Mouse (Mus musculus): Measurements from ENCODE around the gene Tulp2. TPM values are rescaled to one million over a fixed set of nuclear protein-coding genes. Genes with fewer than 3 reads are reported as not detected.

Tulp2 gene
- polyA plus RNA-seq, 1 experiment from 2014 or later: 1.5 TPM

DNA sequence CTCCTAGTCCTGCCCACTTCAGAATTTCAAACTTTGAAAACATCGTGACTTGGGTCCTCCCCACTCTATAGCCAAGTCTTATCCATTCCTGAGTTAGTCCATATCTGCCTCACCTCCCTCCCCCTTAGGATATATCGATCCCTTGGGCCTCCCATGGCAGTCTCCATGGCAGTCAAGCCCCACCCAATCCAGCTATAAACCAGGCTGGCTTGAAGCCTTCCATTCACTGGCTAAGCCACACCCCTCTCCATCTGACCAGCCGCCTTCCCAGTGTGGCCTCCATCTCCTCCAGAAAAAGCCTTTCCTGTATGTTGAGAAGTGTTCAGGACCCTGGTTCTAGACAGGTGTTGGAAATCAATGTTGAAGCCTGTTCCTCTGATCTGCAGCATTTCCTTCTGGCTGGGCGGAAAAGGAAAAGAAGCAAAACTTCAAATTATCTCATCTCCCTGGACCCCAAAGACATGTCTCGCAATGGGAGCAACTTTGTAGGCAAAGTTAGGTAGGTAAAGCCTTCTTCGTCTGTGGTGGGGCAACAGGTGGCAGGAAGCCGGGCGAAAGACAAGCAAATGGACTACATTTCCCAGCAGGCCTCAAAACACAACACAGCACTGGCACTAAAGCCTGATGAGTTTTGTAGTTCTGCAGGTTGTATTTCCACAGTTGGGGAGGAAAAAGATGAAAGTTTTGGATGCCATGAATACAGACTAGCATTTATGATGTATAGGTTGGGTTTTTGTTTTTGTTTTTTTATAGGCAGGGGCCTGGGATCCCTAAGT lies 37.9 kb downstream of the Tulp2 start:
- H3K27me3 ChIP-seq (ENCODE audit: control insufficient read depth, insufficient read depth, low read length): no peaks in the 10 kb centered on the region
- H3K9me3 ChIP-seq (replicated peaks; ENCODE audit: control insufficient read depth, low read length): no peaks in the 10 kb centered on the region
- H3K27ac ChIP-seq (ENCODE audit: low read depth, low read length): no peak overlapping the region
- H3K9ac ChIP-seq (ENCODE audit: low read depth, low read length): no peak overlapping the region
- WGBS (ENCODE audit: insufficient replicate concordance): 71% methylated on average over 8 of the region's 8 CpGs
- ATAC-seq (replicated peaks; ENCODE audit: insufficient number of reproducible peaks, low FRiP score, low TSS enrichment): no peak
- H3K36me3 ChIP-seq (ENCODE audit: control insufficient read depth, insufficient read depth, low read length): no peaks in the 10 kb centered on the region
- H3K4me1 ChIP-seq (ENCODE audit: control insufficient read depth, insufficient read depth, low read length): peaks cover 12% of the 10 kb centered on the region
- H3K4me3 ChIP-seq (ENCODE audit: low read depth, low read length): no peak overlapping the region
- H3K4me2 ChIP-seq: no peak overlapping the region

DNA sequence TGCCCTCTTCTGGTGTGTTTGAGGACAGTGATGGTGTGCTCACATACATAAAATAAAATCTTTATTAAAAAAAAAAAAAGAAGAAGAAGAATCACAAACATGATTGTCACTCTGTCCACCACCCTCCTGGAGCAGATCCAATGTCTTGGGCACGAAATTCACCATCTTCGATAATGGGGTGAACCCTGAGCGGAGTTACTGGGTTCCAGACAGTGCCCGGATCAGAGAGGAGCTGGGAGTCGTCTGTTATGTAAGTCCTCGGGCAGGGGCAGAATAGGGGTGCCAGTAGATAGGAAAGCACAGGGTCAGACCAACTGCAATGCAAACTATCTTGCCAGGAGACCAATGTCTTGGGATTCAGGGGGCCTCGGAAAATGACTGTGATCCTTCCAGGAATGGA lies 38.9 kb downstream of the Tulp2 start:
- no peak for ATAC-seq (replicated peaks; ENCODE audit: insufficient number of reproducible peaks, low FRiP score, low TSS enrichment)
- H3K9ac ChIP-seq (ENCODE audit: low read depth, low read length): no peak overlapping the region
- no peak overlapping the region for H3K27ac ChIP-seq (ENCODE audit: low read depth, low read length)
- H3K9me3 ChIP-seq (replicated peaks; ENCODE audit: control insufficient read depth, low read length): no peaks in the 10 kb centered on the region
- H3K27me3 ChIP-seq (ENCODE audit: control insufficient read depth, insufficient read depth, low read length): no peaks in the 10 kb centered on the region
- H3K4me2 ChIP-seq: no peak overlapping the region
- peaks cover 18% of the 10 kb centered on the region for H3K4me1 ChIP-seq (ENCODE audit: control insufficient read depth, insufficient read depth, low read length)
- no peaks in the 10 kb centered on the region for H3K36me3 ChIP-seq (ENCODE audit: control insufficient read depth, insufficient read depth, low read length)
- no peak overlapping the region for H3K4me3 ChIP-seq (ENCODE audit: low read depth, low read length)
- WGBS (ENCODE audit: insufficient replicate concordance): 90% methylated on average over 7 of the region's 7 CpGs

DNA sequence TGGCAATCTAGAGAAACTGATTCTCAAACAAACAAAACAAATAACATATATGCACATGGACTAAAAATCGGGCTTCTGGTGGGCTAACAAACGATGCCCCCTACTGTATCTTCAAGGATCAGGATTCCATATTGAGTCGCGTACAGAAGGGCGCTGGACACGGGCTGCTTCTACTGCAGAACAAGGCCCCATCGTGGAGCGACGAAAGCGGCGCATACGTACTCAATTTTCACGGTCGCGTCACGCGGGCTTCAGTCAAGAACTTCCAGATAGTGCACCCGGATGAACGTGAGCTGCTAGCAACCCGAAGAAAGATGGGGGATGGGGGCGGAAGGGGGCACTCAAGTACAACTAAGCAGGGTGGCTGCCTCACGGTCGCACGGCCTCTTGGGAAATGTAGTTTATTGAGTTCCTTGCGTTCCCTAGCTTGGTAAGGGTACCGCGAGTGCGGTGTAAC lies 40.1 kb downstream of the Tulp2 start:
- WGBS (ENCODE audit: insufficient replicate concordance): under 1% methylated on average over 28 of the region's 28 CpGs

DNA sequence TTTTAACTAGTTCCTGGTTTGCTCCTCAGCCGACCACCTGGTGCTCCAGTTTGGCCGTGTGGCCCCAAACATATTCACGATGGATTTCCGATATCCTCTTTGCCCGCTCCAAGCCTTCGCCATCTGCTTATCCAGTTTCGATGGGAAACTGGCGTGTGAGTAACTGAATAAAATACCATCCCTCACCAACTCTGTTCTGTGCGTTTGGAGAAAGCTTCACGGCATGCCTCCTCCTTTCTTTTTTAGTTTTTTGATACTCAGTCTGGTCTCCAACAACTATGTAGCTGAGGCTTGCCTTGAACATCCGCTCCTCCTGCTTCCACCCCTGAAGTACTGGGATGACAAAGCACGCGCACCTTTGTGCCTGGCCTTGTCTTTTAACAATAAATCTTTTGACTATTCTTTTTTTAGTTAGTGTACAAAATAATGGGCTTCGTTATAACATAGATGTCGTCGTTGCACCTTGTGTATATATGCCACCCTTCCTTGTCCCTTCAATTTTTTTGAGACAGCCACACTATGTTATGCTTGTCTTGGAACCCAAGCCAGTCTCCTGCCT lies 40.6 kb downstream of the Tulp2 start:
- no peak for ATAC-seq (replicated peaks; ENCODE audit: insufficient number of reproducible peaks, low FRiP score, low TSS enrichment)
- no peaks in the 10 kb centered on the region for H3K27me3 ChIP-seq (ENCODE audit: control insufficient read depth, insufficient read depth, low read length)
- H3K27ac ChIP-seq (ENCODE audit: low read depth, low read length): no peak overlapping the region
- H3K9me3 ChIP-seq (replicated peaks; ENCODE audit: control insufficient read depth, low read length): no peaks in the 10 kb centered on the region
- H3K36me3 ChIP-seq (ENCODE audit: control insufficient read depth, insufficient read depth, low read length): no peaks in the 10 kb centered on the region
- WGBS (ENCODE audit: insufficient replicate concordance): 53% methylated on average over 16 of the region's 16 CpGs
- peaks cover 14% of the 10 kb centered on the region for H3K4me1 ChIP-seq (ENCODE audit: control insufficient read depth, insufficient read depth, low read length)
- H3K4me3 ChIP-seq (ENCODE audit: low read depth, low read length): peak overlapping the region; percentile 57
- H3K9ac ChIP-seq (ENCODE audit: low read depth, low read length): peak overlapping the region; percentile 80
- H3K4me2 ChIP-seq: peak overlapping the region; percentile 64

More for the DNA sequence above, 40.1 kb downstream of the Tulp2 start:
- H3K36me3 ChIP-seq (ENCODE audit: control insufficient read depth, insufficient read depth, low read length): no peaks in the 10 kb centered on the region
- H3K27ac ChIP-seq (ENCODE audit: low read depth, low read length): peak overlapping the region; percentile 82
- no peaks in the 10 kb centered on the region for H3K9me3 ChIP-seq (replicated peaks; ENCODE audit: control insufficient read depth, low read length)
- H3K4me3 ChIP-seq (ENCODE audit: low read depth, low read length): peak overlapping the region; percentile 57
- ATAC-seq (replicated peaks; ENCODE audit: insufficient number of reproducible peaks, low FRiP score, low TSS enrichment): no peak
- H3K4me1 ChIP-seq (ENCODE audit: control insufficient read depth, insufficient read depth, low read length): peaks cover 14% of the 10 kb centered on the region
- no peaks in the 10 kb centered on the region for H3K27me3 ChIP-seq (ENCODE audit: control insufficient read depth, insufficient read depth, low read length)
- peak overlapping the region; percentile 80 for H3K9ac ChIP-seq (ENCODE audit: low read depth, low read length)
- peak overlapping the region; percentile 64 for H3K4me2 ChIP-seq

DNA sequence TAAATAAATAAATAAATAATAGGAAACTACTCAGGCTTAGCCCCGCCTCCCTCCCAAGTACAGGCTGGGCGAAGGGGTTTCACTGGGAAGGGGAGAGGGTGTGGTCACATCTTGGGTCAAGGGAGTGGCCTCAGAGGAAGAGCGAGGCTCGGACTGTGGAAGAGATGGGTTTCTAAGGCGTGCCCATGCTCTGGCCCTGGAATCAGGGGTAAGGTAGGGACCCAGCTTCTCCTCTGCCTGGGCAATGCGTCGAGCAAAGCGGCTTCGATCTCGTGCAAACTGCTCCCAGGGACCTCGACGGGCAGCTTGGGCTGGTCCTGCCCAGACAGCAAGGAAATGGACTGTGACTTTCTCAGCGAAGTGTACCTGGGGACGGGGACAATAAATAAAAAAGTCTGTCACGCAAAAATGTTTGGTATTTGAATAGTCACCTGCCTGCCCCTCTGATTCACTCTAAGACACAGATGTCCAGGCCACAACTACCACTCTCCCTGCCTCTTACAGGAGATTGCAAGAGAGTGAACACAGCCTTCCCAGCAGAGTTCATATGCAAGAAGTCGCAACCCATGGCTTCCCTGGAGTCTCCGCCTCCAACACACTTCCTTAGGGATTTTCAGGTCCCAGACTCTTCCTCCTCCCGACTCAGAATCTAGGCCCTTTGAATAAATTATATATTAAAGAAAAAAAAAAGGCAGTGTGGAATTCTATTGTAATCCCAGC lies 41.4 kb downstream of the Tulp2 start:
- ATAC-seq (replicated peaks; ENCODE audit: insufficient number of reproducible peaks, low FRiP score, low TSS enrichment): no peak
- no peaks in the 10 kb centered on the region for H3K36me3 ChIP-seq (ENCODE audit: control insufficient read depth, insufficient read depth, low read length)
- H3K4me3 ChIP-seq (ENCODE audit: low read depth, low read length): peak overlapping the region; percentile 57
- H3K4me1 ChIP-seq (ENCODE audit: control insufficient read depth, insufficient read depth, low read length): peaks cover 14% of the 10 kb centered on the region
- peak overlapping the region; percentile 64 for H3K4me2 ChIP-seq
- no peaks in the 10 kb centered on the region for H3K9me3 ChIP-seq (replicated peaks; ENCODE audit: control insufficient read depth, low read length)
- no peaks in the 10 kb centered on the region for H3K27me3 ChIP-seq (ENCODE audit: control insufficient read depth, insufficient read depth, low read length)
- peak overlapping the region; percentile 23 for H3K27ac ChIP-seq (ENCODE audit: low read depth, low read length)
- H3K9ac ChIP-seq (ENCODE audit: low read depth, low read length): peak overlapping the region; percentile 73
- 58% methylated on average over 18 of the region's 18 CpGs for WGBS (ENCODE audit: insufficient replicate concordance)

DNA sequence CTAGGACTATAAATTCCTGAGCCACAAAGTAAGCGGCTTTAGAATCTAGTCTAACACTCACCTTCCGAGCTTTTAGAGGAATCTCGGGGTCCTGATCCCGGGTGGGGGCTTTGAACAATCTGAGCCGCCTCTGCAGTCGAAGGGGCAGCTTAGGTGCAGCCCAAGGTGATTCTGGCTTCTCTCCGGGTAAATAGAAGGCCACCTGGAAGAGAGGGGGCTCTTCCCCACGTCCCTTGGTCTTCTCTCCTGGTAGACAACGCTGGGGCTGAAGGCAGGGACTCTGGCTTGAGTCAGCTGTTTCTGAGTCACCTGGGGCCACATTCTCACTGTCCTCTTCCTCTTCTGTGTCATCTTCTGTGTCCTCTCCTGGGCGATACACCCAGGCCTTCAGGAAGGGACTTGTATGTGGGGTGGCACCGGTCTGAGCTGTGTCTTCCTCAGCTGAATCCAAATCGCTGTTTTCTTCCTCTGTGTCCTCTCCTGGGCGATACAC lies 42.0 kb downstream of the Tulp2 start:
- Histone ChIP-seq H3K4me2 (peak overlapping the region; percentile 64), H3K27ac (ENCODE audit: low read depth, low read length) (peak overlapping the region; percentile 23), H3K27me3 (ENCODE audit: control insufficient read depth, insufficient read depth, low read length) (no peaks in the 10 kb centered on the region), H3K9ac (ENCODE audit: low read depth, low read length) (peak overlapping the region; percentile 73), H3K4me1 (ENCODE audit: control insufficient read depth, insufficient read depth, low read length) (peaks cover 14% of the 10 kb centered on the region), H3K4me3 (ENCODE audit: low read depth, low read length) (peak overlapping the region; percentile 57), H3K36me3 (ENCODE audit: control insufficient read depth, insufficient read depth, low read length) (no peaks in the 10 kb centered on the region), H3K9me3 (replicated peaks; ENCODE audit: control insufficient read depth, low read length) (no peaks in the 10 kb centered on the region)
- 71% methylated on average over 13 of the region's 13 CpGs for WGBS (ENCODE audit: insufficient replicate concordance)
- ATAC-seq (replicated peaks; ENCODE audit: insufficient number of reproducible peaks, low FRiP score, low TSS enrichment): no peak

DNA sequence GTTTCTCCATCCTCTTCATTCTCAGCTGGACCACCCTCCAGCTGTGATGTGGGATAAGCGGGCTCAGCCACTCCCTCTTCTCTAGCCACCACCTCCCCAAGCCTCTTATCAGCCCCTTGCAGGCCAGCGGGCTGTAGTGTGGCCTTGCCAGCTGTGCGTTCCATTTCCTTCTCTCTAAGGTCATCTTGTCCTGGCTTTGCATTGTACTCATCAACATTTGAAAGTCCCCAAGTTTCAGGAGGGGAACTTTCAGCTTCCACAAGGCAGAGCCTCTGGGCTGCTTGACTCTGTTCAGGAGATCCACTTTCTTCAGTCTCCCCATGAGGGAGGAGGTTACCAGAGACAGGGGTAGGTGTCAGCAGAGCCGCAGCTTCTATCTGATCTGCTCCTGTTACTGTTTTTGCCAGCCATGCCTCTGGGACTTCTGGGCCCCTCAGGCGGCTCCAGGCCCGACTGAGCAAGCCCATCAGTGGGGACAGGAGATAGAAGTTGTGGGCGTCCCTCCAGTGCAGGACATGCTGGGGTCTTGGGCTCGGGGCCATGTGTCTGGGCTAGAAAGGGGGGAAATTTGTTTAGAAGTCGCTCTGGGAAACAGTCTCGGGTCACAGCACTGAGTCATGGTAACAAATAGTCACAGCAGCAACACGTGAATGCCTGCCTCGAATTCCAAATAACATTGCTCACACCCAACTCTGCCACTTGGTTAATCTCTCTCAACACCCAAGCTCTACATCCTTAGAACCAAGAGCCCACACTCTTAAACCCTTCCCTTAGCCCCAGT lies 43.4 kb downstream of the Tulp2 start:
- H3K4me2 ChIP-seq: peak overlapping the region; percentile 79
- WGBS (ENCODE audit: insufficient replicate concordance): 6% methylated on average over 12 of the region's 12 CpGs
- H3K9me3 ChIP-seq (replicated peaks; ENCODE audit: control insufficient read depth, low read length): no peaks in the 10 kb centered on the region
- no peaks in the 10 kb centered on the region for H3K27me3 ChIP-seq (ENCODE audit: control insufficient read depth, insufficient read depth, low read length)
- H3K4me3 ChIP-seq (ENCODE audit: low read depth, low read length): peak overlapping the region; percentile 74
- H3K27ac ChIP-seq (ENCODE audit: low read depth, low read length): peak overlapping the region; percentile 96
- peak; percentile 75 for ATAC-seq (replicated peaks; ENCODE audit: insufficient number of reproducible peaks, low FRiP score, low TSS enrichment)
- H3K36me3 ChIP-seq (ENCODE audit: control insufficient read depth, insufficient read depth, low read length): no peaks in the 10 kb centered on the region
- H3K9ac ChIP-seq (ENCODE audit: low read depth, low read length): peak overlapping the region; percentile 96
- H3K4me1 ChIP-seq (ENCODE audit: control insufficient read depth, insufficient read depth, low read length): peaks cover 21% of the 10 kb centered on the region

Measured in heart, embryonic 11.5 days (tissue).